Mouse (Mus musculus) ovary, adult 18-20 months (tissue): ENCODE measurements around the gene Spryd4.
"Not testable (repeated sequence)": the region's sequence is repeated elsewhere in the genome, so short reads cannot be mapped to it uniquely, and the experiment has no call there.

Experiments used
- DNase-seq: peaks from one replicate; pipeline ENCODE4 v3.0.0; 2022; ENCODE audit warnings: low spot score, mixed read lengths

Spryd4 gene

DNA sequence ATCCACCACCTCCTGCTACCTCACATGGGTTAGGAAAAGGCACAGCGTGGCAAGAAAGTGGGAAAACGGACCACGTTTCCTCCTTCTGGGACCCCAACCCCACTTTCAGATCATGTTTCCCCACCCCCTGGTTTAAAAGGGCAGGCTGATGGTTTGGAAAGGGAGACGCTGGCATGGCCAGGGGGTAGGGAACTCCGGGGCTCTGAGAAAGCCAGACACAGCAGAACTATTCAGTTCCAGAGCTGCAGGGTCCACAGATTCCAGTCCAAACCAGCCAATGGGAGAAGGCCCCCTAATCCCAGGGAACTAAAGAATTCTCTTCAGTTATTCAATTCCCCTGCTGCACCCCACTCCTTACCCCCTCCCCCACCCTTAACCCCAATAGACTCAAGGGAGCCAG is 13.5 kb upstream of the Spryd4 start:
- DNase-seq, result no peak

DNA sequence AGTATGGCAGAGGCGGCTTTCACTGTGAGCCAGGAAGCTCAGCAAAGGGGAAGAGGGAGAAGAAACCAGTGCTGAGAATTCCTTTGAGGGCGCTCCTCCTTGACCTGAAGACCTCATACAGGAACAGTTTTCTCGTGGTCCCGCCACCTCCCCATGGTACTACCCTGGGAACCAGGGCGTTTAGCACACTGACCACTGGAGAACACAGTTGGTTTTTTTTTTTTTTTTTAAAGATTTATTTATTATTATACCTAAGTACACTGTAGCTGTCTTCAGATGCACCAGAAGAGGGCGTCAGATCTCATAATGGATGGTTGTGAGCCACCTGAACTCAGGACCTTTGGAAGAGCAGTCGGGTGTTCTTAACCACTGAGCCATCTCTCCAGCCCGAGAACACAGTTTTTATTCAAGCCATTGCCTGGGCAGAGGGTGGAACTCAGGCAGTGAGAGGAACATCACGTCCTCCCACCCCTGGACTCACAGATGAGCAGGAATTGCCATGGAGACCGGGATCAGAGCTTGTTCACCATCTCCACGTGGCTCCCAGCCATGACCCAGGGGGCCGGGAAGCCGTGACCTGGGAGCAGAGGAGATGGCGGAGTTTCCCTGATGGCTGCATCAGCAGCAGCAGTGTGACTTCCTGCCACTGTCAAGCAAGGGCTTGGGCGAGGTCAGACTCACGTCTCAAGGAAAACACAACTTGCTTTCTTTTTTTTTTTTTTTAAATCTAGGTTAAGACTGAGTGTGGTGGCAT is 10.1 kb upstream of the Spryd4 start:
- no peak for DNase-seq

DNA sequence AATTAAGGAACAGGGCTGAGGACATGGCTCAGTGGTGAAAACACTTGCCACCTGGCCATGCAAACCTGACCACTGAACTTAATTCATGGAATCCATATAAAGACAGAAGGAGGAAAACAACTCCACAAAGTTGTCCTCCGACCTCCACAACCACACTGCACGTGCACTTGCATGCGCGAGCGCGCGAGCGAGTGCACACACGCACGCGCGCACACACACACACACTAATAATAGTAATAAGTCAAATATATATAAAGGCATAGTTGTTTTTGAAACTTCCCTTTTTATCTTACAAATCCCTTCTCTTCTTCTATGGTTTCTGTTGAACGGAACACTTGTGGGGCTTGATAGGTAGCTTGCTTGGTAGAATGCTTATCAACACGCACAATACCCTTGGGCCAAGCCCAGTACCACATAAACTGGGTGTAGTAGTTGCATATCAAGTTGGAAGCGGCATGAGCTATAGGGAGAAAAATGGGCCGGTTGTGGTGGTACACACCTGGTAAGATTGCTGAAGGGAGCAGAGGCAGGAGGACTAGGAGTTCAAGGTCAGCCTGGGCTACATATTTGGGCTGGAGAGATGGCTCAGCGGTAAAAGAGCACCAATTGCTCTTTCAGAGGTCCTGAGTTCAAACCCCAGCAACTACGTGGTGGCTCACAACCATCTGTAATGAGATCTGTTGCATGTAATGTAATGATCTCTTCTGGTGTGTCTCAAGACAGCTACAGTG is 6.9 kb upstream of the Spryd4 start:
- DNase-seq, result no peak

DNA sequence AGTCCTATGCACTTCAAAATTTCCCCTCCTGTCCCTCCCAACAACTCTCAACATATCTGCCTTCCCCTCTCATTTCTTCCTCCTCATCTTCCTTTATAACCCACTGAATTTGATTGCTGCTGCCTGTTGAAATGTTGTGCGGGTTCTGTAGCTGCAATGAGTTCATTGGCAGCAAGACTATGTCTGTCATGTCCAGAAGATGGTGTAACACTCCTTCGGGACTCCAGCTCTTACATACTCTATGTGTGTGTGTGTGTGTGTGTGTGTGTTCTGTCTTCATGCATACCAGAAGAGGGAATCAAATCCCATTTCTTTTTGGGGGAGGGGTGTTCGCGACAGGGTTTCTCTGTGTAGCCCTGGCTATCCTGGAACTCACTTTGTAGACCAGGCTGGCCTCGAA is 3.4 kb upstream of the Spryd4 start:
- no peak for DNase-seq

DNA sequence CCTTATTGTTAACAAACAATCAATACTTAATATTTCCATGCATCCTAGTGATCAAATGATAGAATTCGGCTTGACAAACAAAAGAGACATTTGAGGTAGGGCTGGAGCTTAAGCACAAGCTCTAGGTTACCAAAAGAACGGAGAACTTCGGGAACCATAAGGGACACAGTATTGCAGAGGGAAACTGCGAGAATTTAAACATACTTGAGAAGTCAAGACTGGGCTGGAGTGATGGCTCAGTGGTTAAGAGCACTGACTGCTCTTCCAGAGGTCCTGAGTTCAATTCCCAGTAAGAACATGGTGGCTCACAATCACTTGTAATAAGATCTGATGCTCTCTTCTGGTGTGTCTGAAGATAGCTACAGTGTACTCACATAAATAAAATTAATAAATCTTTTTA is 2.5 kb upstream of the Spryd4 start:
- not testable (repeated sequence) for DNase-seq

DNA sequence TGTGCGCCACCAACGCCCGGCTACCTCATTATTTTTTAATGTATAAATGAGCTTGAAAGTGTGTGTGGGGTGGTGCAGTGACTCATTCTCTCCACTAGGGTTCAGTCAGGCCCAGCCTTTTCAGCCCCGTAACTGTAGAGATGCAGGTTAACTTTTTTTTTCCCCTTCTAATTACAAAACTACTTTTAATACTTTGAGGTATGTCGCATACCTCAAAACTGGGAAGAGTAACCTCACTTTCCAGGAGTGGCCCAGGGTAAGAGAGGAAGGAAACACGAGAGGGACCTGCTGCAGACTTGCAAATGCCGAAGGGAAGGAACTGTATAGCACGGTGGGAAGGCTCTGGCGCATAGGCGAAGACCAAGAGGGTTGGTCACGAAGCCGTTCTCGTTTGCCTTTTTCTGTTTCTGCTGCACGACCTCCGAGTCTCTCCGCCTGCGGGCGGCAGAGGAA is 1.3 kb upstream of the Spryd4 start:
- DNase-seq, result peak; percentile 24

DNA sequence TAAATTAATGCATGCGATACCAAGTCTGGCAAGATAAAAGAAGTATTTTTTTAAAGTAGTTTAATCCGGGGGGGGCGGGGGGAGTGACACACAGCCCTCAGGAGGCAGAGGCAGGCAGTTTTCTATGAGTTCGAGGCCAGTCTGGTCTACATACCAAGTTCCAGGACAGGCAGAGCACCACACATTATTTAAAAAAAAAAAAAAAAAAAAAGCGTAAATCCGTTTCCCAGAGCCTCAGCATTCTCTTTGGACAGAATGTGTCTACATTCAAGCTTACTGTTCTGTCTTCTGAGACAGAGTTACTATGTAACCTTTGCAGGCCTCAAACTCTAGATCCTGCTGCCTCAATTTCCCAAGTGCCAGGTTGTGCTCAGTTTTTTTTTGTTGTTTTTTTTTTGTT is 541 bp upstream of the Spryd4 start:
- no peak for DNase-seq

DNA sequence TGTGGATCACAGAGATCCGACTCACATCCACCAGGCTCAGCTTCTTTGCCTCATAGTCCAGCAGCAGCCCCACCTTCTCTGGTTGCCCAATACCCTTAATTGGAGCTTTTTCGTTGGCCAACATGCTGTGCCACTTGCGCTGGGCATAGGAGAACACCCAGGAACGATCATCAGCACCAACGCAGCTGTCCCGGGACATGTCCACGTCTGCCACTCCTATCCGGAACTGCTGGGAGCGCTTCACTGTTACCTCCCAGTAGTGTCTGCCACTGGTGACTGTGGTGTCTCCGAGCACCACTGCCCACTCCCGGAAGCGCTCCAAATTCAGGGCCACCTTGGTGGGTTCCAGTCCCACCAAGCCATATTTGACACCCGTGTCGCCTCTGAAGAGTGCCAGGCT is 653 bp downstream of the Spryd4 start:
- DNase-seq, result no peak

DNA sequence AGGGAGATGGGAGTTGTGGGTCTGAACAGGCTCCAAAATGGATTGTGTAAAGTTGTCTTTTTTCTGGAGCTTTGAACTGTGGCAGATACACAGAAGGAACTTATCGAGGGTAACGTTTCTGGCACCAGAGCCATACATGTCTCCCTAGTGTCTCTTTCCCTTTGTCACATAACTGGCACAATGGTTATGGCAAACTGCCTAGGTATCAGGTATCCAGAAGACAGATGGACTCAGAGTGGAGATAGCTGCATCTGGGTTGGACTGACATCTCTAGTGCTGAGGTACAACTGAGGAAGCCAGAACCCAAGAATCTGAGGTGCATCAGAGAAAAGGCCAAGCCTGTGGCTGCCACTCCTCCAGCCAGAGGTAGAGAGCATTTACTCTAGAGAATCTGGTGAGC is 1.5 kb downstream of the Spryd4 start:
- no peak for DNase-seq

DNA sequence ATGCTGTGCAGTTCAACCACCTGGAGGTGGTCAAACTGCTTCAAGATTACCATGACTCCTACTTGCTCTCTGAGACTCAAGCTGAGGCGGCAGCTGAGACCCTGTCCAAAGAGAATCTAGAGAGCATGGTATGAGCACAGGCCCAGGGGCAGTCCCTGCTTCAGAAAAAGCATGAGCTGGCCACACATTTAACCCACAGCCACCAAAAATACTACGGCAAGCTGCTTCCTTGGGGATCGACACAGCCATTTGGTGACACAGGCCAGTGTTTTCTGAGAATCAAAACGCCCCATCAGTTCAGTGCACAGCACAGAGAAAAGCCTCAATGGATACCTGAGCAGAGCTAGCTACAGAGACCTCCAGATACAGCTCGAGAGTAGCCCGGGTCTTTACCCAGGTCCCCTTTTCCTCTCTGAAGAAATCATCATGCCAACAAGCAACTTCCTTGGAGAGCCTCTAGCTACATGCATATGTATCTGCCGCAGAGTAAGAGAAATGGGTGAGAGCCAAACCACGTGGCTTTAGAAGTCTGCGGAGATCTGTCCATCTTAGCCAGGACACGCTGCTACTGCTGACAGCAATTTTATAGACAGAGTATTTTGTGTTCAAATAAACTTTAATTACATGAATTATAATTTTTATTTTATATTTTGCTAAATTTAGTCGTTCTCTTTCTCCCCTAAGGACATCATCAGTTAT is 2.1 kb downstream of the Spryd4 start:
- no peak for DNase-seq

DNA sequence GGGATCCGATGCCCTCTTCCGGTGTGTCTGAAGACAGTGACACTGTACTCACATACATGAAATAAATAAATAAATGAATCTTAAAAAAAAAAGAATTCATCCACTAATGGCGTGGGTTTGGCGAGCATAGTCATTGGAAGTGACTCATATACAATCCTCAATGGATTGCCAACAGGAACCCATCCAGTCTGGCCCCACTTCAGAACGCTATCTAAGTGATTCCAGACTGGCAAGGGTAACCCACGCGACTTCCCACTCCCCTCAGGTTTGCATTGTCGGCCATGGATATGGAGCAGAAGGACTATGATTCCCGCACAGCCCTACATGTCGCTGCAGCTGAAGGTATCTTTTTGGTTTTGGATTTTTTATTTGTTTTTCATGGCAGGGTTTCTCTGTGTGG is 3.3 kb downstream of the Spryd4 start:
- no peak for DNase-seq

DNA sequence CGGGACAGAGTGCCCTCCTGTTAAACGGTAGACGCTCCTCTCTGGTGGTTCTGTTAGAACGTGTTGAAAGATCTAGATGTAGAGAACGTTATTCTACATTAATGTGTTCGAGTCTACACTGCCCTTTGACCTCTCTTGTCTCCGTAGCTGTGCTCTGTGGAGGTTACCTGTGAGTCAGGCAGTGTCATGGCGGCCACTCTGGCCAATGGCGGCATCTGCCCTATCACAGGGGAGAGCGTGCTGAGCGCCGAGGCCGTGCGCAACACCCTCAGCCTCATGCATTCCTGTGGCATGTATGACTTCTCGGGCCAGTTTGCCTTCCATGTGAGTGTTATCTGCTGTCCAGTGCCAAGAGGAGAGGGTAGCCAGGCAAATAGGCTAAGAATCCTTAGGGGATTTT is 6.7 kb downstream of the Spryd4 start:
- DNase-seq, result no peak

DNA sequence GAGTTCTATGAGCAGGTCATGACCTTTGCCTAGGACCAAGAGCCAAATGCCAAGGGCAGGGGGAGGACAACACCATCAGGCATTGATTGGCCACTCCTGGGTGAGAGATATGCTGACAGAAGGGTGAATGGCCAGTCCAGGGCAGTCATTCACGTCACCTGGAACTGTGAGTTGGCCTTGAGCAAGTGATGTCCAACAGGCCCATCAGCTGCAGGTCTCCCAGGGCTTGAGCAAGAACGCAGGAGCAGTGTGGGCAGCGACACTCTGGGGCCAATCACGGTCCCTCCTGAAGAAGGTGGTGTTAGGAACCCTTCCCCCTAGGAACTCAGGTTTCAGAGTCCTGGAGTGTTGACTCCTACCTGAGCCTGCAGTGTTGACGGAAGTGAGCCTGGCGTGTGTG is 9.8 kb downstream of the Spryd4 start:
- DNase-seq, result no peak

DNA sequence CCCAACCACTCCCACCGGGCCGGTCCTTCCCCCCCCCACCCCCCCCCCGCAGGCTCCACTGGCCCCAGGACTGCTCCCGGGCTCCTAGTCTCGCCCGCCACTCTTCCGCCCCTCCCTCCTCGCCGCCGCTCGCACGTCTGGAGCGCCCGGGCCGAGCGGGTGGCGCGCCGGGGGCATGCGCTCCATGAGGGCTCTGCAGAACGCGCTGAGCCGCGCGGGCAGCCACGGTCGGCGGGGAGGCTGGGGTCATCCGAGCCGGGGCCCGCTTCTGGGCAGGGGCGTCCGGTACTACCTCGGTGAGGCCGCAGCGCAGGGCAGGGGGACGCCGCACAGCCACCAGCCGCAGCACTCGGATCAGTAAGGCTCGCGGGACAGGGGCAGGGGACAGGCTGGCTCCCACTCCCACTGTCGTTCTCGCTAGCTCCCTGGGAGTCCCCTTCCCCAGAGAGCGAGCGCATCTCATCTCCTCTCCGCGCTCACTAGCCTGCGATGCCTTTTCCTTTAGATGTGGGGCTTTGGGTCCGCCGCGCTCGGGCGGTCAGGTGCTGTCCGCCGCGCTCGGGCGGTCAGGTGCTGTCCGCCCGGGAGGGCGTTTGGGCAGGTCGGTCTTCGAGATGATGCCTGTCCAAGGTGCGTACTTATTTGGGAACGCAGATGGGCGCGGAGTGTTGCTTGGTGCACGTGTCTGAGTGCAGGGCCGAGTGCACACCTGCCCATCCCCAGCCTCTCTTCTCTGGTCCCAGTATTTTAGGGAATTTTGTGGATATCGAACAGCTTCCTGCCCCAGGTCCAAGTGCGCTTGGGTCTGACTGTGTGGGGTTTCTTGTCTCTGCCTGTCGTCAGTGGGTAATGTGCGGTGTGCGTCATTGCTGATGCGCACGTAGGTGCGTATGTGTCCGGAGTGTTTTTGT is 16.8 kb downstream of the Spryd4 start:
- DNase-seq, result no peak

DNA sequence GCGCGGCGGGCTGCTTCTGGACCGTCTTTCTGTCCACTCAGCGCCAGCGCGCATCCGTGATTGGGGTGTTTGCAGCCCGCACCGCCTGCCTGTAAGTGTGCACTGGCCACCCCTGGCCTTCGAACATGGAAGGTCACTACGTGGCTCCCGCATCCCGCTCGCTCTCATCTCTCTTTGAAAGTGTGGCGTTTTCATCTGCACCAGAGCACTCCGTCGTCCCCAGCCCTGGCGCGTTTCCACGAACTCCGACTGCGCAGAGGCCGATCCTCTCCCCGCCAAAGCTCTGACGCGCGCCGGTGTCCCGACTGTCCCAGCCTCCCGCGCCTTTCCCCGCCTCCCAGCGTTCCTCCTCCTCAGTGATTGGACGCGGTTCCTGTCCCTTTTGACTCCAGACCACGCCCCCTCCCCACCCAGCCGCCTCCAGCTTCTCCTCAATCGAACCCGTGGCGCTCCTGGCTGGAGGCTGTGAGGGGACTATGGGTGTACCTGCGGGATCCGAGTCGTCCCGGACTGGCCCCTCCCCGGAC is 17.5 kb downstream of the Spryd4 start, which contains the start of gene Gls2:
TSS of gene Gls2 (plus strand) at position 434 of the 527 bp plus-strand sequence.
- peak; percentile 93 for DNase-seq

DNA sequence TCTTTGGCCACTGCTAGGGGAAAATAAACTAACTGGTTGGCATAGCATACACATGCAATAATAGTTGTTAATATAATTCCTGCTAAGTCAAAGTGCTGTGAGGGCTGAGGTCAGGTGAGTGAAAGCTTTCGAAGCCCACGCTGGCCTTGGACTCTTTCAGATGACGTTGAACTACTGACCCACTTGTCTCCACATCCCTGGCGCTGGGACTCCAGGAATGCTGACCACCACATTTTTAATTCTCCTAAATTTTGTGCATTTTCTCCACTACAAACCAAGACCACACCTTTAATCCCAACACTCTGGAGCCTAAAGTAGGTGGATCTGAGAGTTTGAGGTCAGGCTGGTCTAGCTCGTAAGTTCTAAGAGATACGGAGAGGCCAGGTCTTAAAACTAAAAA is 18.5 kb downstream of the Spryd4 start:
- no peak for DNase-seq

DNA sequence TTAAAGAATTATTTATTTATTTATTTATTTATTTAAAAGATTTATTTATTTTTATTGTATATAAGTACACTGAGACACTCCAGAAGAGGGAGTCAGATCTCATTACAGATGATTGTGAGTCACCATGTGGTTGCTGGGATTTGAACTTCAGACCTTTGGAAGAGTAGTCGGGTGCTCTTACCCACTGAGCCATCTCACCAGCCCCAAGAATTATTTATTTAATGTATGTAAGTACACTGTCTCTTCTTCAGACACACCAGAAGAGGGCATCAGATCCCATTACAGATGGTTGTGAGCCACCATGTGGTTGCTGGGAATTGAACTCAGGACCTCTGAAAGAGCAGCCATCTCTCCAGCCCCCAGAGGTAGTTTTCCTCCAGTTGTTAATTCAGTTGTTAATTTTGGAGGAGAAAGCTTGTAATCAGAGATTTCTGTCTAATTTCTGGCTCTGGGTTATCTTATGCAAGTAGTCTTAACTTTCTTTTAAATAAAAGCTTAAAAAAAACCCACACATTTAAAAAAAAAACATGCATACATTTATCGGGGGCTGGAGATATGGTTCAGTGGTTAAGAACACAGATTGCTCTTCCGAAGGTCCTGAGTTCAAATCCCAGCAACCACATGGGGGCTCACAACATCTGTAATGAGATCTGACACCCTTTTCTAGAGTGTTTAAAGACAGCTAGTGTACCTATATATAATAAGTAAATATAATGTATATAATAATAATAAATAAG is 19.4 kb downstream of the Spryd4 start:
- not testable (repeated sequence) for DNase-seq

DNA sequence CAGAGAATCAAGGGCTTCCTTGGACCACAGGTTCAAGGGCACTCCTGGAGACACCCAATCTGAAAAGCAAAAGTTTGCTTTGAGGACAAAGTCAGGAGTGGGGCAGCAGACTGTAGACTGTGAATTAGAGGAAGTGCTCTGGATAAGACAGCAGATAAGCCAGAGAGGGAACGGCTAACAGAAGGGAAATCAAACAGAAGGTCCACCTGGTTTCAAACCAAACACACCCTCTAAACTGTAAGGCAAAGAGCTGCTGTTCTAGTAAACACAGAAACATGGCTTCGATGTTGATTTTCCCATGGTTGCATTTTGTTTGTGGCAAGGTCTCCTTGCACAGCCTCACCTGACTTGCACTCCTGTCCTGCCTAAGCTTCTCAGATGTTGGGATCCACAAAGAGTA is 20.1 kb downstream of the Spryd4 start:
- DNase-seq, result no peak

DNA sequence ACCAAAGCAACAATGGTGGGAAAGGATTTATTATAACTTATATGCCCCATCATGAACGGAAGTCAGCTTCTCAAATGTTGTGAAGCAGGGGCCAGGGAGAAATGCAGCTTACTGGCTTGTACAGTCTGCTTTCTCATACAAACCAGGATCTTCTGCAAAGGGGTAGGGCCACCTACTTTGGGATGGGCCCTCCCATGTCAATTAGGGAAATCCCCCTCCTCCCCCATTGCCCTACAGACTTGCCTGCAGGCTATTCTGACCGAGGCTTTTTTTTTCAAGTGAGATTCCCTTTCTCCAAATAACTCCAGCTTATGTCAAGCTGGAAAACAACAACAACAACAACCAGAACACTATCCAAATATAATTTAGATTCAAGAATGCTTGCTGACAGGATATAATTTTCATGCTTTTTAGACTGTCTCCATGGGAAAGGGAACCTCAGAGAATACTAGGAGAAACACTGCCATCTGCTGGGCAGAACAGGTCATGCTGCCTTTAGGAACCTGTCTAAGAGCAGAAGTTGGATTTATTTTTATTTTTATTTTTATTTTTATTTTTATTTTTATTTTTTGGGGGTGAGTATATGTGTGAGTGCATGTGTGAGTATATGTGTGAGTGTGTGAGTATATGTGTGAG is 23.2 kb downstream of the Spryd4 start:
- DNase-seq, result no peak

DNA sequence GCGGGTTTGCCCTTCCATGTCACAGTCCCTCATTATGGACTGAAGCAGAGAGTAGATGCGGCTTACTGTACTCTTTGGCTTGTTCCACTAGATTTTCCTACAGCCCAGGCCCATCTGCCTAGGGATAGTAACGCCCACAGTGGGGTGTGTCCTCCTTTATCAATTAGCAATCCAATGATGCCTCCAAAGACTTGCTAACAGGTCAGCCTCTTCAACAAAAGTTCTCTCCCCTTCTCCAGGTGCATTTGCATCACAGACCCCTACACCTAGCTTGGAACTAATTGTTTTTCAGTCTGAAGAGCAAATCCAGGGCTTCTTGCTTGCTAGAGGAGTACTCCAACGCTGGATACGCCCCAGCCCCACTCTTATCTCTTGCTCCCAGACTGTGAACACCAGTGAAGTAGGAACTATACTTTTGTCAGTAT is 24.4 kb downstream of the Spryd4 start:
- DNase-seq, result no peak
